Mouse (Mus musculus): Measurements from ENCODE around the gene Tns4.

DNA sequence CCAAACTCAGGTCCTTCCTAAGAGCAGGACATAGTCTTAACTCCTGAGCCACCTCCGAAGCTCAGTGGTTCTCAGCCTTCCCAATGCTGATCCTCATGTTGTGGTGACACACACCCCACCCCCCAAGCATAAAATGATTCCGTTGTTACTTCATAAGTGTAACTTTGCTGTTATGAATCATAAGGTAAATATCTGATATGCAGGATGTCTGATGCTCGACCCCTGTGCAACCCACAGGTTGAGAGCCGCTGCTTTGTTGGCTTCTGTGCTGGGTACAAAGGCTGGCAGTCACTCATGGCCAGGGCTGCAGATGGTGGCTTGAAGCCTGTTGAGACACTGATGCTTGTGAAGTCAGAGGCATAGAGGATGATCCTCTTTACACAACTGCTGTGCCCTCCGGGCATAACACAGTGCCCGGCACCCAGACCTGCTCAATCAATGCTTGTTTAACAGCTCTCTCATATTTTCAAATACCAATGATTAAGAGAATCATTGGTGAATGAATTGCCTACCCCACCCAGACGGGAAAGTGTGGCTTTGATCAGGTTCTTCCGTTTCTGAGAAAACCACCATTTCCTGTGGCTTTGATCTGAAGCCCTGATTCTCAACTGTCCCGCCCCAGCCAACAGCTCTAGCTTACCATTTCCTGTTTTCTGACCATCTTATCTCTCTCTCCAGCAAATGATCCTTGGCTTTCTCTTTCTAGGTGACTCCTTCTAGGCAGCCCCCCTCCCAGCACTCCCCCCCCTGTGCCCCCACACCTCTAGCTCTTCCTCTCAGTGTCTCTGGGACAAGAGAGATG is 15.7 kb upstream of the Tns4 start:
- TF ChIP-seq POLR2A (IDR thresholded peaks at IDR 0.05; ENCODE audit: insufficient read length, low read depth) (no peak), TCF12 (IDR thresholded peaks at IDR 0.05; ENCODE audit: insufficient read depth, poor library complexity, severe bottlenecking) (no peak), POLR2AphosphoS2 (IDR thresholded peaks at IDR 0.05; ENCODE audit: insufficient read length, low read depth) (no peak), CEBPB (IDR thresholded peaks at IDR 0.05; ENCODE audit: insufficient read depth, poor library complexity, severe bottlenecking) (no peak), USF1 (IDR thresholded peaks at IDR 0.05; ENCODE audit: low read depth) (no peak), MYOD1 (IDR thresholded peaks at IDR 0.05; ENCODE audit: control insufficient read depth in 1 of 3, insufficient read length in 2 of 3, low read depth in 2 of 3) (no peak), MAX (IDR thresholded peaks at IDR 0.05; ENCODE audit: low read depth) (no peak), MYOG (IDR thresholded peaks at IDR 0.05; ENCODE audit: control insufficient read depth in 1 of 3, insufficient read depth in 1 of 3, insufficient read length in 2 of 3, low read depth in 2 of 3) (no peak), E2F4 (IDR thresholded peaks at IDR 0.05; ENCODE audit: insufficient read depth) (no peak)
